Mouse (Mus musculus) cortical plate, adult 2 months (tissue): ENCODE data around the gene Ptges. TPM values are rescaled to one million over a fixed set of nuclear protein-coding genes. Genes with fewer than 3 reads are reported as not detected.

Experiments used
- H3K27ac ChIP-seq: fragments of 200-500 bp; 2 replicates; pipeline ENCODE4 v1.5.1; 2012; ENCODE audit warnings: low read length, control low read depth, inconsistent platforms; ENCODE audit not compliant: insufficient read depth
- H3K4me1 ChIP-seq: fragments of 200-500 bp; 2 replicates; pipeline ENCODE4 v1.6.1; 2011; ENCODE audit warnings: low read length; ENCODE audit not compliant: control insufficient read depth, insufficient read depth
- H3K4me3 ChIP-seq: fragments of 200-500 bp; 2 replicates; pipeline ENCODE4 v1.5.1; 2011; ENCODE audit warnings: mild to moderate bottlenecking, low read length, control low read depth; ENCODE audit not compliant: insufficient read depth
- CTCF ChIP-seq: fragments of 200-500 bp; IDR thresholded peaks from 2 replicates; pipeline ENCODE4 v1.5.1; 2011; ENCODE audit warnings: mild to moderate bottlenecking, control low read depth, low read length; ENCODE audit not compliant: insufficient read depth; ENCODE audit errors: extremely low read depth
- POLR2A ChIP-seq: fragments of 200-500 bp; IDR thresholded peaks from 2 replicates; pipeline ENCODE4 v1.6.1; 2011; ENCODE audit warnings: mild to moderate bottlenecking, low read length, control low read depth; ENCODE audit not compliant: insufficient read depth; ENCODE audit errors: extremely low read depth
- polyA plus RNA-seq: library from polyadenylated mRNA; depleted of rRNA; stranded (reverse); fragments of >200 nt; gene quantifications from 2 replicates; pipeline ENCODE4 v1.2.3, GENCODE M21; 2012; rRNA removed

Gene Ptges
- polyA plus RNA-seq, result 6.3 and 7.2 TPM in 2 replicates

DNA sequence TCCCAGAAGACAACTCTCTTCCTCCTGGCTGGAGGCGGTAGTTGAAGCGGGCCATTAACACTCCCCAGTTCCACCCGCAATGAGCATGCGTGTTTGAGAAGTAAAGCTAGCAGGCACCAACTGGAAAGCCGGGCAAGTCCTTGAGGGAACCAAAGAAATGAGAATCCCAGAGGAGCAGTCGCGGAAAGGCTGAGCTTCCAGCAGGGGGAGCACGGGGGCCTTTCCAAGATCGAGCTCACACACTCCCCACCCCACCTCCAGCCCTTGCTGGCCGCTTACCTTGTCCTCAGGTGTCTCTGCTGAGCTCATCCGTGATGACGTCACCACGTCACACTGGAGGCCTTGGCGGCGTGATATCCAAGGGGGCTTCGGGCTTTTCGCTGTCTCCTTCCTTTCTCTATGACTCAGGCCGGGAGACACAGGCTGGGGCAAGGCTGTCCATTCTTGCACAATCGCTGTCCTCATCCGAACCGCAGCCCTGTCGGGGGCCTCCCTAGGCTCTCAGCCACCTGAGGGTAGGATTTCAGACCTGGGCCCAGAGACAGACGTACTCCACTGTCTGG is at the start of gene Ptges:
Gene Ptges (minus strand): TSS at position 381 of the 563 bp plus-strand sequence.
- Histone ChIP-seq H3K27ac (0 out of 2 replicates have a peak within 1 kb of the TSS, but pooled peaks have one; percentile 2), H3K4me1 (no peaks in the 10 kb centered on the region), H3K4me3 (peak within 1 kb of the TSS; percentile 26)
- TF ChIP-seq CTCF, result peak; percentile 39
- TF ChIP-seq POLR2A, result no peak

GRCm38 (mm10) chr2:30967352-30968327 is 38.0 kb upstream of the Ptges start, which contains the start of gene Tor1a:
Gene Tor1a (minus strand): TSS chr2:30967933.
- peak within 1 kb of the TSS; percentile 87 for H3K27ac ChIP-seq
- peak; percentile 77 for TF ChIP-seq POLR2A
- no peak for TF ChIP-seq CTCF
- H3K4me1 ChIP-seq, result peaks cover 5% of the 10 kb centered on the region; the same call in 1 of the 2 replicates
- peak within 1 kb of the TSS; percentile 94 for H3K4me3 ChIP-seq

DNA sequence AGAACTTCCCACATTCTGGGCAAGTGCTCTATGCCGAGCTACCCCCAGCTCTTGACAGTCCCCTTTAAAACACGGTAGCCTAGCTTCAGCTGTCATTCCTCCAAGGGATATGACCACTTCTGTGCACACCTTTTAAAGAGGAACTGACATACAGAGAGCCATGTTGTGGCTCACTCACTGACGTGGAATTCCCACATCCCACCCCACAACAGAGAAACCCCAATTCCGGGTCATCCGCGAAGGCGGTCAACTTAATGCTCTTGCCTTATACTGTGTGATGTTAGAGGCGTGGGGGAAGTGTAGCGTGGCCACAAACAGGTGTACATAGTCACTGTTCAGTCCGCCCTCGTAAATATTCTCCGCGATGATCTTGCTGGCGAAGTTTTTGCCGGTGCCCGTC is 37.2 kb upstream of the Ptges start:
- H3K4me1 ChIP-seq, result peaks cover 5% of the 10 kb centered on the region; the same call in 1 of the 2 replicates
- H3K4me3 ChIP-seq, result peak overlapping the region; percentile 94
- no peak for TF ChIP-seq POLR2A
- TF ChIP-seq CTCF, result no peak
- H3K27ac ChIP-seq, result no peak overlapping the region

- Histone ChIP-seq H3K4me1 (peaks cover 5% of the 10 kb centered on the region; the same call in 1 of the 2 replicates), H3K27ac (no peak overlapping the region), H3K4me3 (no peak overlapping the region)
- TF ChIP-seq POLR2A (no peak), CTCF (no peak)
Measured at GRCm38 (mm10) chr2:30965627-30966026, 36.0 kb upstream of the Ptges start.

DNA sequence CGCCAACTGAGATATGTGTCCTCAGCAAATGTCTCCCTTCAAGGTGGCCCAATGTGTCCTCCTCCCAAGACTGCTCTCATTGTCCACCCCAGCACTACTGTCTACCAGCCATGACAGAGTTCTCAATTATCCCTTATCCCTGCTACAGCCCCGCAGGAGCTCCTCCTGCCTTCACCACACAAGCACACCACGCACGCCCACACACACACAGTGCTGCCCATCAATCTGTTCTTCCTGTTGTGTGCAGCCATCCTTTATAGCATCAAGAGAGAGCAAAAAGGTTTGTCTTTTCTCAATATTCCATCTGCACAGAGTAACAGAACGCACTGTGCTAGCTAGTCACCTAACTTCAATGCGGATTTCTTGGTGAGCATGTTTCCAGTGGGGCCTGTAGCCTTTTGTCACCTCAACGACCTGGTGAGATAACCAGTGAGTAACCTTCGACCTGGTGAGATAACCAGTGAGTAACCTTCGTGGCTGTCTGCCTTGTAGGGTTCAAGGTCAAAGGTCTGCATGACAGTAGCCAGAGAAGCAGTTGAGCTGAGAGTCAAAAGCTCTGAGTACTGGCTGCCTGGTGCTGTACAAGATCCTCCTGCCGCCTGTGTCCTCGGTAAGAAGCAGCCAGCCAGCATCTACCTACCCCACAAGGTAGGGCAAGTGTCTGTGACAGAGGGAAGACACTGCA is 33.0 kb upstream of the Ptges start:
- Histone ChIP-seq H3K4me3 (no peak overlapping the region), H3K27ac (0 out of 2 replicates have a peak overlapping the region, but pooled peaks have one; percentile 12), H3K4me1 (peaks cover 6% of the 10 kb centered on the region; the same call in 1 of the 2 replicates)
- no peak for TF ChIP-seq POLR2A
- TF ChIP-seq CTCF, result no peak

DNA sequence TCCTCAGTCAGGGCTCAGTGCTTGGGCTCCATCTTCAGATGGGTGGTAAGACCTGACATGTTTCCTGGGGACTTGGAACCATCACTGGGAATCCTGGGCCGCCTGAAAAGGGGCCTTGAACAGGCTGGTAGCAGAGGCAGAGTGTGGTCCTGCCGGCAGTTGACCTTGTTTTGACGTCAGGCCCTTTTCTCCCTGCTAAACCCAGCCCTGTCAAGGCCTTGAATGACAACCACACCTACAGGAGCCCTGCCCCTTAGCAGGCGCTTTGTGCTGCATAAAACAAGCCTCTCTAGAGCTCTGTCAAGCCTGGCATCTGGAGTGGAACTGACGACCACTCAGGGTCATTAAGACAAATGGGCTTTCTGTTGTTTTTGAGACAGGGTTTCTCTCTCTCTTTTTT is 30.2 kb upstream of the Ptges start:
- H3K4me1 ChIP-seq, result peaks cover 7% of the 10 kb centered on the region
- no peak overlapping the region for H3K27ac ChIP-seq
- no peak for TF ChIP-seq POLR2A
- TF ChIP-seq CTCF, result no peak

DNA sequence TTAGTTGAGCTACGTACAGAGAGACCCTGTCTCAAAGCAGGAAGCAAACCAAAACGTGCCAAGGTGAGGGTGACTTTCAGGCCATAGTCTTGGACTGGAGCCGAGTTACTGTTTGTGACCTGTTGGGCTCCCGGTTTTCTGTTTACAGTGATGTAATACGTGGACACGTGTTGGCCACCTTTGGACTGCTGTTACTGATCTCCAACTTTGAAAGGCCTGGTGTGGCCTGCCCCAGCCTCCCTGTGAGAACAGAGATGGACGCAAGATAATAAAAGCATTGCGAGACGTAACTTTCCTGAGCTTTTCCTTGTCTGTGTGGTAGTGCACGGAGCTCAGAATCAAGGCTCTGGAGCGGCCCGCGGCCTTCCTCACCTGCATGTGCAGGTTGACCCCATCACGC is 29.1 kb upstream of the Ptges start:
- Histone ChIP-seq H3K27ac (no peak overlapping the region), H3K4me1 (peaks cover 11% of the 10 kb centered on the region), H3K4me3 (no peak overlapping the region)
- TF ChIP-seq CTCF (no peak), POLR2A (no peak)

More for the DNA sequence above, 30.2 kb upstream of the Ptges start:
- H3K4me3 ChIP-seq, result no peak overlapping the region

- H3K4me1 ChIP-seq, result peaks cover 13% of the 10 kb centered on the region
- H3K27ac ChIP-seq, result no peak overlapping the region
- TF ChIP-seq POLR2A, result no peak
- TF ChIP-seq CTCF, result no peak
- H3K4me3 ChIP-seq, result no peak overlapping the region
Measured at GRCm38 (mm10) chr2:30957511-30957910, 27.8 kb upstream of the Ptges start.

- peaks cover 13% of the 10 kb centered on the region for H3K4me1 ChIP-seq
- peak overlapping the region; percentile 10; the same call in 1 of the 2 replicates for H3K4me3 ChIP-seq
- H3K27ac ChIP-seq, result no peak overlapping the region
- TF ChIP-seq CTCF, result no peak
- no peak for TF ChIP-seq POLR2A
Measured at GRCm38 (mm10) chr2:30954797-30955196, 25.1 kb upstream of the Ptges start.

DNA sequence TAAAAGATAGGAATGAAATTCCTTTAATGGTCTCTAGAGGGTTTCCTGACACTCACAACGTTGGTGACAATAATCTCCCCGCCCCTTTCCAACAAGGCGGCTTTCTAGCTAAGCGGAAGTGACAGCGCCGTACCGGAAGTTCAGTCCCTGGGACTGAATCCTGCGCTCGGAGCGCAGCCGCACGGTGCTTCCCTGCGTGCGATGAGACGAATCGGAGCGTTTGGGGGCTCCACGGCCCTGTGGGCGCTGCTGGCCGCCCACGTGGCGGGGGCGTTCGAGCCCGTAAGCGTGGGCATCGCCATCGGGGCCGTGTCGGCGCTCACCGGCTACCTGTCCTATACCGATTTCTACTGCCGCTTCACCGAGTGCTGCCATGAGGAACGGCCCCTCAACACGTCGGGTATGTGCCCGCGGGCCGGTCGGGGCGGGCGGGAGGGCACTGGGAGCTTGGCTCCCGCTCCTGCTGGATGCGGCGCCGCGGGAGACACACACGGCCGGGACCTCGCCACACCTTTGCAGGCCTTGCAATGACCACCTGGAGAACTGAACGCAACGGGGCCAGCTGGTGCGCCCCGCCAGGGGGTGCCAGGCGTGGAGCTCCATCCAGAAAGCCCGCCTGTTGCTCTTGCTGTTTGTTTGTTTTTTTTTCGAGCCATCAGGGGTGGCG is 23.3 kb upstream of the Ptges start, which contains the start of gene Tor1b:
Gene Tor1b (plus strand): TSS at position 136 of the 667 bp plus-strand sequence.
- Histone ChIP-seq H3K4me3 (peak within 1 kb of the TSS; percentile 79), H3K27ac (no peak within 1 kb of the TSS), H3K4me1 (peaks cover 11% of the 10 kb centered on the region)
- peak; percentile 94 for TF ChIP-seq POLR2A
- peak; percentile 1; the same call in 1 of the 2 replicates for TF ChIP-seq CTCF
